Mouse (Mus musculus) liver, postnatal 0 days (tissue): Measurements from ENCODE around the gene Rad51b.

Experiments
- CTCF ChIP-seq: sonication (generic); IDR thresholded peaks from 2 replicates; pipeline ENCODE4 v1.5.1; 2016; ENCODE audit warnings: antibody characterized with exemption, low read depth
- EP300 ChIP-seq: IDR thresholded peaks from 2 replicates; pipeline ENCODE4 v1.6.1; 2016; ENCODE audit warnings: antibody characterized with exemption, low read depth, mild to moderate bottlenecking

- TF ChIP-seq CTCF (no peak), EP300 (no peak)
These were observed 155.8 kb downstream of the Rad51b start for GRCm38 (mm10) chr12:79452882-79453281.
